Mouse (Mus musculus): ENCODE measurements around the gene Foxn3.

DNA sequence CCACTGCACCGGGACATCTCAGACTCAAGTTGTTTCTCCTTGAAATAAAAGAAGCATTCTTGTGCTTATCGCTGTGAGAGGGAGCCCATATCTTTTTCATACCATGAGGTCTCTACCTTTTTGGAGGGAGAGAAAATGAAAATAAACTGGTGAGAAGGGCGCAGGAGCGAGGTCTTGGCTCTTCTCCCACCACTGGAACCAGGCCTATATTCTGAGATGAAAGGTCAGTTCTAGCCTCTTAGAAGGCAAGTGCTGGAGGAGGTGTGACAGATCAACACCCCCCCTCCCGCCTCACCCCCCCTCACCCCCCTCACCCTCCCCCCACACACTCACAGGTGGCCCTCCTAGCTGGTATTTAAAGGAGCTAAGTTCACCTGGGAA lies 201.6 kb downstream of the Foxn3 start:
- no peak for TF ChIP-seq POLR2A (IDR thresholded peaks at IDR 0.05; ENCODE audit: control insufficient read depth, extremely low read depth, insufficient read depth, low read length, poor library complexity)
- no peak for TF ChIP-seq CTCF (IDR thresholded peaks at IDR 0.05; ENCODE audit: borderline replicate concordance, control insufficient read depth, extremely low read depth, insufficient read depth, low read length, poor library complexity)

All from thymus, adult 2 months (tissue).